Mouse (Mus musculus) gastrocnemius, postnatal 36 days (tissue): ENCODE data around the gene Srgap3. TPM values are rescaled to one million over a fixed set of nuclear protein-coding genes. Genes with fewer than 3 reads are reported as not detected.
A peak's percentile ranks its signal among the peaks of the same experiment; 100 is the strongest.
"Not testable (repeated sequence)": the region's sequence is repeated elsewhere in the genome, so short reads cannot be mapped to it uniquely, and the experiment has no call there.

Source experiments
- DNase-seq, 2 experiments: peaks; one replicate each; pipeline ENCODE4 v3.0.0; 2022
- intact Hi-C: fragments of 180-260 bp; cut with DNase I; formaldehyde crosslinking; loops from one replicate; pipeline ENCODE4 v1.15.1; 2025
- total RNA-seq, 2 experiments: library from RNA; stranded (reverse); gene quantifications; 2 replicates each; pipeline ENCODE4 v1.2.3; 2021

Srgap3 gene
- total RNA-seq, 2 experiments from 2014 or later, result 1.2 to 1.3 TPM

GRCm38 (mm10) chr6:112758541-112758940 is 188.5 kb downstream of the Srgap3 start:
- no peak for DNase-seq

DNA sequence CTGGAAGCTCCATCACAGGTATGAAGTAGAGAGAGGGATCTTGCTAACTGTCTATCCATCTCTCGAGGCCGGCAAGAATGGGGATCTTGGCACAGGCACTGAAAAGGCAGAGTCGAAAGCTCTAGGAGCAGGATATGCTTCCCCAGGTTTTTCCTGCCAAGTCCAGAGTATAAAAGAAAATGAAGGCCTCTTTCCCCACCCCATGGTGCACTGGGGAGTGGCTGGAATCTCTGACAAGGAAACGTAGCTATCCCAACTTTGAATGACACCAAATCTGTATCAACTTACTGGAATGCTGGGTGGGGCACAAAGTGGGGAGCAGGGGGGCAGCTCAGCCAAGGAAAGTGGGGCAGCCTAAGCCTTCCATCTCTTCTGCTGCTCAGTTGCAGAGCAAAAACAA is 190.2 kb downstream of the Srgap3 start:
- intact Hi-C loops, result no loop called here
- DNase-seq, result no peak

More at GRCm38 (mm10) chr6:112758541-112758940, 188.5 kb downstream of the Srgap3 start:
- intact Hi-C loops, result no loop called here

DNA sequence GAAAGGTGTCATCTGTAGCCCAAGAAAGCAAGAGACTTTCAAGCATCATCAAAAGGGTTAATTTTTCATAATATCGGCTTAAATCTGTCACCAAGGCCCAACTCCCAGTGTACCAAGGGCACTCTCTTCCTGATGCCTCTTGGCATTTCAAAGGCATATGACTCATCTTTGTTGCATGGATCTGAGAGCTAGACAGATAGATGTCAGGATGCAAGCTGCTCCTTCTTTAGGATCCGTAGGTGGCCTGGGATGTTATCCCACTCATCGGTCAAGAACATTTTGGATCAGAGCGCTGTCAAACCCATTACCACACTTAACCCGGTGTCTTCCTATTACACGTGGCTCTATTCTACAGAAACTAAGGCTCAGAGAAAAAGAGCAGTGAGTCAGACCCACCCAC is 192.1 kb downstream of the Srgap3 start:
- intact Hi-C loops, result no loop called here

DNA sequence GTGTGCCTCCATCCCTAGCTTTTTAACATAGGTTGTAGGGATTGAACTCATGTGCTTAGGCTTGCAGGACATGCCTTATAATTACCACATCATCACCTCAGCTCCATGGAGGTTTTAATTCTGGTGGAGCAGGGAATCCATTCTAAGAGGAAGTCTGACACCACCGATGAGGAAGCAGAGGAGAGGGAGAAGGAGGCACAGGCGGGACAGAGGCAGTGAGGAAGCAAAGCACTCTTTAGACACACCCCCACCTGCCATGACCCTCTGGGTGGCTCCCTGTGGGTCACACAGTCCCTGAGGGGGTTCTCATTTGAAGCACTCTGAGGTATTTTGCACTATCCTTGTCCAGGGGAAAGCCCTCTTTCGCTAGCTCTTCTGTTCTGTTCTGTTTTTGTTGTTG is 194.5 kb downstream of the Srgap3 start:
- intact Hi-C loops, result no loop called here
- no peak for DNase-seq

More for the DNA sequence above, 192.1 kb downstream of the Srgap3 start:
- no peak for DNase-seq

DNA sequence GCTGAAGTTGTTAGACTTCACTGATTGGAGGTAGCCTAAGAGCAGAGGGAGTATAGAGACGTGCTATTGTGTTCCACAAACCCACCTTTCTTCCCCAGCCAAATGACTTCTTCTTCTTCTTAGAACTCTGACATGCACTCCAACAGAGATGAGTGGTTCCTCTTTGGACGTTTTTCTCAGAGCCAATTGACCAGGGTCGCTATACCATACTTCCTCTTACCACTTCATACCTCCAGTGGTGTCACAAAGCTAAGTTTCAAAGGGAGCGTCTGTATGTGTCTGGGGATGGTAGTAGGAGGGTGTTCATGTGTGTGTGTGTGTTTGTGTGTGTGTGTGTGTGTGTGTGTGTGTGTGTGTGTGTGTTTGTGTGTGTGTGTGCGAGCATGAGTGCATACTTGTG is 195.1 kb downstream of the Srgap3 start:
- intact Hi-C loops, result no loop called here
- DNase-seq, result no peak

- no peak for DNase-seq
- intact Hi-C loops, result no loop called here
Observed at GRCm38 (mm10) chr6:112742297-112742696, 204.8 kb downstream of the Srgap3 start.

GRCm38 (mm10) chr6:112741766-112742165 is 205.3 kb downstream of the Srgap3 start:
- intact Hi-C loops, result no loop called here
- DNase-seq, result no peak

- intact Hi-C loops, result no loop called here
- DNase-seq, result no peak
Observed at GRCm38 (mm10) chr6:112739635-112740034, 207.4 kb downstream of the Srgap3 start.

- DNase-seq, result no peak
- intact Hi-C loops, result no loop called here
Observed at GRCm38 (mm10) chr6:112738924-112739323, 208.1 kb downstream of the Srgap3 start.

- intact Hi-C loops, result no loop called here
- no peak for DNase-seq
Observed at GRCm38 (mm10) chr6:112736471-112736870, 210.6 kb downstream of the Srgap3 start.

- no peak for DNase-seq
- intact Hi-C loops, result no loop called here
Observed at GRCm38 (mm10) chr6:112735054-112735453, 212.0 kb downstream of the Srgap3 start.

DNA sequence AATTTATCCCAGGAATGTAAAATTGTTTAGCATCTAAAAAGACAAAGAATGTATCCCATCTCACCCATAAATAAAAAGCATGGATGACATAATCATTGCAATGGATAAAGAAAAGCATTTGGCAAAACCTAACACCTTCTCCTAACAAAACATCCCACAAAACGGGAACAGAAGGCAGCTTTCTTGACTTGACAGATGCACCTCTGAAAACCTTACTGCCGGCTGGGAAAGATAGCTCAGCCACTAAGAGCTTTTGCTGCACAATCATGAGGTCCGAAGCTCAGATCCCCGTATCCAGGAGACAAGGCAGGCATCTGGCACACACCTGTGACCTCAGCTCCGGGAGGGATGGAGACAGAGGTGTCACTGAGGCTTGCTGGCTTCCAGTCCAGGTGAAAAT is 213.1 kb downstream of the Srgap3 start:
- DNase-seq, result no peak
- intact Hi-C loops, result no loop called here

DNA sequence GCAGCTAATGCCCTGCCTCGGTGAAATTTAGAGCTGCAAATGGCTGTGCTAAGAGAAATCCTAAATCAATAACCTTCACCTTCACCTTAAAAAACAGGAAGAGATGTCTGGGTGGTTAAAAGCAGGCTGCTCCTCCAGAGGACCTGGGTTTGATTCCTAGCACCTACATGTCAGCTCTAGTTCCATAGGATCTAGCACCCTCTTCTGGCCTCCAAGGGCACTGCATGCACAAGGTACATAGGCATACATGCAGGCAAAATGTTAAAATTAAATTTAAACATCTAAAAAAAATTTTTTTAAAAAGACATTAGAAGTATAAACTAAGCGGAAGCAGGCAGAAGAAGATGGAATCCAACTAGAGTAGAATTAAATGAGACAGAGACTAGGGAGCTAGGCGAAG is 214.6 kb downstream of the Srgap3 start:
- intact Hi-C loops, result no loop called here
- DNase-seq, result no peak

- intact Hi-C loops, result no loop called here
- no peak for DNase-seq
Observed at GRCm38 (mm10) chr6:112731386-112731785, 215.7 kb downstream of the Srgap3 start.

- DNase-seq, result peak in 1 of 2 experiments; percentile 14
- intact Hi-C loops, result no loop called here
Observed at GRCm38 (mm10) chr6:112728760-112729422, 218.2 kb downstream of the Srgap3 start.

GRCm38 (mm10) chr6:112725468-112725867 is 221.6 kb downstream of the Srgap3 start:
- intact Hi-C loops, result no loop called here
- no peak for DNase-seq

- DNase-seq, result no peak
- intact Hi-C loops, result no loop called here
Observed at GRCm38 (mm10) chr6:112720409-112721080, 226.5 kb downstream of the Srgap3 start.

- intact Hi-C loops, result loop anchor here (5.0 kb wide), 1 partner anchor 282 kb away; no protein-coding TSS in a partner anchor
- DNase-seq, result no peak
Observed at GRCm38 (mm10) chr6:112719983-112720382, 227.1 kb downstream of the Srgap3 start.

- DNase-seq, result no peak
- intact Hi-C loops, result loop anchor here (5.0 kb wide), 1 partner anchor 285 kb away; no protein-coding TSS in a partner anchor
Observed at GRCm38 (mm10) chr6:112717168-112717567, 229.9 kb downstream of the Srgap3 start.

GRCm38 (mm10) chr6:112713951-112714350 is 233.1 kb downstream of the Srgap3 start:
- intact Hi-C loops, result no loop called here
- DNase-seq, result no peak

DNA sequence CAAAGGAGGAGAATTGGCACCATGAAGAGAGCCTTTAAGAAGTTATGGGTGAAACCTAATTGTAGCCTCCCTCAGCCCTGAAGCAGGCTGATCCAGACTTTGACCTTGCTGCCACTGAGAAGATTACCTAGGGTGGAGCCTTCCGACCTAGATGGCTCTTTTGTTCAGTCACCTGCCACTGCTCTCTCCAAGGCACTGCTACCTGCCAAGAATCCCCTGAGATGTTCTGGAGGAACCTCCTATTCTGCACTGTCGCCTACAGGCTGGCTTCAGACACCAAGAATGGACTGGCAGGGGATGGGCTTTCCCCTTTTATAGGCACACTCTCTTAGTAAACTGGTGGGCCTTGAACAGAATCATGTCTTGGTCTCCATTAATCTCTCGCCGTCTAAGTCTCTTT is 244.8 kb downstream of the Srgap3 start:
- DNase-seq, intact Hi-C loops: not testable (repeated sequence)

DNA sequence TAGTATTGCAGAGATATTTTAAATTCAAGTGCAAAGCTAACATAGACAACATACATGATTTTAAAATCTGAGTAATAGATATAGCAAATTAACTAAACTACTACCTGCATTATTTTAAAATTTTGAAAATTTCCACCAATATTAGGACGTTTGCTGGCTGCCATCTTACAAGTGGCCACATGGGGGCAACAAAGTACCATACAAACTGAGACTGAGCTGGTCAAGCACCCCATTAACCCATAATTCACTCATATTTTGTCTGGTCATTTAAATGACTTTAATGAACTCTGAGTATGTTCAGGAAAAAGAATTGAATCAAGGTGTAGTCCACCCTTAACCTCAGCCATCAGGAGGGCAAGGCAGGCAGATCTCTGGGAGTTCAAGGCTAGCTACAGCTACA is 246.7 kb downstream of the Srgap3 start:
- intact Hi-C loops, result loop anchor here (1.0 kb wide), 1 partner anchor 301 kb away; no protein-coding TSS in a partner anchor
- peak in 1 of 2 experiments; percentile 30 for DNase-seq
